Mouse (Mus musculus) kidney, adult 2 months (tissue): ENCODE data around the gene Nudt4.

Experiments used
- CTCF ChIP-seq: fragments of 200-500 bp; conservative IDR thresholded peaks from 2 replicates; pipeline ENCODE4 v1.5.1; 2011; ENCODE audit warnings: low read depth, mild to moderate bottlenecking, control low read depth, low read length, moderate library complexity, mixed read lengths; ENCODE audit not compliant: insufficient read depth, insufficient read length
- POLR2A ChIP-seq: fragments of 200-500 bp; IDR thresholded peaks from one replicate; pipeline ENCODE4 v1.6.1; 2011; ENCODE audit warnings: low read depth, low read length, control low read depth

GRCm38 (mm10) chr10:95552326-95552725 is 11.6 kb downstream of the Nudt4 start:
- no peak for TF ChIP-seq POLR2A
- TF ChIP-seq CTCF, result no peak
